Mouse (Mus musculus): ENCODE measurements at regions not wholly inside any gene's neighbourhood (a gene's known extent, or its start where the extent isn't known, plus 50 kb on each side); places are given as distances from the start of the nearest gene placed in this dataset.

GRCm38 (mm10) chr4:34259444-34259843 is 209.5 kb upstream of the Spaca1 start:
- TF ChIP-seq CTCF (IDR thresholded peaks at IDR 0.05; ENCODE audit: low read depth, low read length): no peak
- TF ChIP-seq EP300 (IDR thresholded peaks at IDR 0.05; ENCODE audit: insufficient read depth, low read depth, low read length): no peak
- TF ChIP-seq POLR2A (IDR thresholded peaks at IDR 0.05; ENCODE audit: insufficient read depth, low read length): no peak
- H3K9ac ChIP-seq (ENCODE audit: low read depth, poor library complexity, severe bottlenecking): no peak overlapping the region
- no peaks in the 10 kb centered on the region for H3K9me3 ChIP-seq (replicated peaks; ENCODE audit: control insufficient read depth, insufficient read depth, low read length, poor library complexity, severe bottlenecking)
- H3K4me3 ChIP-seq (ENCODE audit: low read depth, low read length): no peak overlapping the region
- no peak overlapping the region for H3K27ac ChIP-seq (ENCODE audit: insufficient read depth, low read length)
- H3K36me3 ChIP-seq (ENCODE audit: control insufficient read depth, insufficient read depth, low read length, poor library complexity, severe bottlenecking): no peaks in the 10 kb centered on the region
- H3K4me1 ChIP-seq (ENCODE audit: control insufficient read depth, insufficient read depth, low read length): no peaks in the 10 kb centered on the region
- no peaks in the 10 kb centered on the region for H3K27me3 ChIP-seq (ENCODE audit: control insufficient read depth, insufficient read depth, low read length, poor library complexity, severe bottlenecking)

GRCm38 (mm10) chr4:34260468-34260867 is 210.5 kb upstream of the Spaca1 start:
- H3K9me3 ChIP-seq (replicated peaks; ENCODE audit: control insufficient read depth, insufficient read depth, low read length, poor library complexity, severe bottlenecking): no peaks in the 10 kb centered on the region
- no peak overlapping the region for H3K27ac ChIP-seq (ENCODE audit: insufficient read depth, low read length)
- H3K4me1 ChIP-seq (ENCODE audit: control insufficient read depth, insufficient read depth, low read length): no peaks in the 10 kb centered on the region
- no peak overlapping the region for H3K9ac ChIP-seq (ENCODE audit: low read depth, poor library complexity, severe bottlenecking)
- H3K4me3 ChIP-seq (ENCODE audit: low read depth, low read length): no peak overlapping the region
- no peaks in the 10 kb centered on the region for H3K27me3 ChIP-seq (ENCODE audit: control insufficient read depth, insufficient read depth, low read length, poor library complexity, severe bottlenecking)
- TF ChIP-seq EP300 (IDR thresholded peaks at IDR 0.05; ENCODE audit: insufficient read depth, low read depth, low read length): no peak
- no peak for TF ChIP-seq CTCF (IDR thresholded peaks at IDR 0.05; ENCODE audit: low read depth, low read length)
- no peak for TF ChIP-seq POLR2A (IDR thresholded peaks at IDR 0.05; ENCODE audit: insufficient read depth, low read length)
- no peaks in the 10 kb centered on the region for H3K36me3 ChIP-seq (ENCODE audit: control insufficient read depth, insufficient read depth, low read length, poor library complexity, severe bottlenecking)

GRCm38 (mm10) chr4:34261809-34262208 is 211.8 kb upstream of the Spaca1 start:
- TF ChIP-seq CTCF (IDR thresholded peaks at IDR 0.05; ENCODE audit: low read depth, low read length) (no peak), EP300 (IDR thresholded peaks at IDR 0.05; ENCODE audit: insufficient read depth, low read depth, low read length) (no peak)
- no peaks in the 10 kb centered on the region for H3K4me1 ChIP-seq (ENCODE audit: control insufficient read depth, insufficient read depth, low read length)
- H3K27me3 ChIP-seq (ENCODE audit: control insufficient read depth, insufficient read depth, low read length, poor library complexity, severe bottlenecking): no peaks in the 10 kb centered on the region
- H3K27ac ChIP-seq (ENCODE audit: insufficient read depth, low read length): no peak overlapping the region
- no peak overlapping the region for H3K9ac ChIP-seq (ENCODE audit: low read depth, poor library complexity, severe bottlenecking)
- no peaks in the 10 kb centered on the region for H3K9me3 ChIP-seq (replicated peaks; ENCODE audit: control insufficient read depth, insufficient read depth, low read length, poor library complexity, severe bottlenecking)
- H3K4me3 ChIP-seq (ENCODE audit: low read depth, low read length): no peak overlapping the region
- no peaks in the 10 kb centered on the region for H3K36me3 ChIP-seq (ENCODE audit: control insufficient read depth, insufficient read depth, low read length, poor library complexity, severe bottlenecking)

- Histone ChIP-seq H3K36me3 (ENCODE audit: control insufficient read depth, insufficient read depth, low read length, poor library complexity, severe bottlenecking) (no peaks in the 10 kb centered on the region), H3K9me3 (replicated peaks; ENCODE audit: control insufficient read depth, insufficient read depth, low read length, poor library complexity, severe bottlenecking) (no peaks in the 10 kb centered on the region), H3K4me1 (ENCODE audit: control insufficient read depth, insufficient read depth, low read length) (no peaks in the 10 kb centered on the region), H3K9ac (ENCODE audit: low read depth, poor library complexity, severe bottlenecking) (no peak overlapping the region), H3K27me3 (ENCODE audit: control insufficient read depth, insufficient read depth, low read length, poor library complexity, severe bottlenecking) (no peaks in the 10 kb centered on the region), H3K4me3 (ENCODE audit: low read depth, low read length) (no peak overlapping the region), H3K27ac (ENCODE audit: insufficient read depth, low read length) (no peak overlapping the region)
- TF ChIP-seq CTCF (IDR thresholded peaks at IDR 0.05; ENCODE audit: low read depth, low read length) (no peak), EP300 (IDR thresholded peaks at IDR 0.05; ENCODE audit: insufficient read depth, low read depth, low read length) (no peak), POLR2A (IDR thresholded peaks at IDR 0.05; ENCODE audit: insufficient read depth, low read length) (no peak)
Measured at GRCm38 (mm10) chr4:34264431-34264830, 214.4 kb upstream of the Spaca1 start.

GRCm38 (mm10) chr4:34274316-34274715 is 224.3 kb upstream of the Spaca1 start:
- Histone ChIP-seq H3K27me3 (ENCODE audit: control insufficient read depth, insufficient read depth, low read length, poor library complexity, severe bottlenecking) (no peaks in the 10 kb centered on the region), H3K4me1 (ENCODE audit: control insufficient read depth, insufficient read depth, low read length) (no peaks in the 10 kb centered on the region), H3K36me3 (ENCODE audit: control insufficient read depth, insufficient read depth, low read length, poor library complexity, severe bottlenecking) (no peaks in the 10 kb centered on the region; the same call in 1 of the 2 replicates), H3K4me3 (ENCODE audit: low read depth, low read length) (no peak overlapping the region), H3K27ac (ENCODE audit: insufficient read depth, low read length) (no peak overlapping the region), H3K9ac (ENCODE audit: low read depth, poor library complexity, severe bottlenecking) (no peak overlapping the region), H3K9me3 (replicated peaks; ENCODE audit: control insufficient read depth, insufficient read depth, low read length, poor library complexity, severe bottlenecking) (no peaks in the 10 kb centered on the region; the same call in 1 of the 2 replicates)
- TF ChIP-seq EP300 (IDR thresholded peaks at IDR 0.05; ENCODE audit: insufficient read depth, low read depth, low read length) (no peak), POLR2A (IDR thresholded peaks at IDR 0.05; ENCODE audit: insufficient read depth, low read length) (no peak), CTCF (IDR thresholded peaks at IDR 0.05; ENCODE audit: low read depth, low read length) (no peak)

GRCm38 (mm10) chr4:34275372-34275771 is 225.4 kb upstream of the Spaca1 start:
- no peaks in the 10 kb centered on the region; the same call in 1 of the 2 replicates for H3K9me3 ChIP-seq (replicated peaks; ENCODE audit: control insufficient read depth, insufficient read depth, low read length, poor library complexity, severe bottlenecking)
- no peak overlapping the region for H3K27ac ChIP-seq (ENCODE audit: insufficient read depth, low read length)
- H3K27me3 ChIP-seq (ENCODE audit: control insufficient read depth, insufficient read depth, low read length, poor library complexity, severe bottlenecking): no peaks in the 10 kb centered on the region
- H3K4me1 ChIP-seq (ENCODE audit: control insufficient read depth, insufficient read depth, low read length): no peaks in the 10 kb centered on the region
- H3K36me3 ChIP-seq (ENCODE audit: control insufficient read depth, insufficient read depth, low read length, poor library complexity, severe bottlenecking): no peaks in the 10 kb centered on the region; the same call in 1 of the 2 replicates
- TF ChIP-seq CTCF (IDR thresholded peaks at IDR 0.05; ENCODE audit: low read depth, low read length) (no peak), POLR2A (IDR thresholded peaks at IDR 0.05; ENCODE audit: insufficient read depth, low read length) (no peak), EP300 (IDR thresholded peaks at IDR 0.05; ENCODE audit: insufficient read depth, low read depth, low read length) (no peak)
- H3K9ac ChIP-seq (ENCODE audit: low read depth, poor library complexity, severe bottlenecking): no peak overlapping the region
- no peak overlapping the region for H3K4me3 ChIP-seq (ENCODE audit: low read depth, low read length)
